Mouse (Mus musculus): ENCODE results near the gene Ubxn2a.

- TF ChIP-seq CTCF (IDR thresholded peaks at IDR 0.05; ENCODE audit: low read depth) (no peak), EP300 (optimal IDR thresholded peaks at IDR 0.05) (no peak)
Observed at GRCm38 (mm10) chr12:4930820-4931548, 23.5 kb upstream of the Ubxn2a start.
